Mouse (Mus musculus) ES-E14 (cell line): Measurements from ENCODE around the gene Zcchc2.

Experiments used
- HCFC1 ChIP-seq: IDR thresholded peaks from 2 replicates; pipeline ENCODE4 v1.6.1; 2012; ENCODE audit warnings: low read length, inconsistent platforms, borderline replicate concordance; ENCODE audit not compliant: insufficient read depth
- MAFK ChIP-seq: IDR thresholded peaks from 2 replicates; pipeline ENCODE4 v1.6.1; 2014; ENCODE audit warnings: mild to moderate bottlenecking, low read depth, low read length, inconsistent platforms; ENCODE audit not compliant: insufficient read depth
- ZC3H11A ChIP-seq: IDR thresholded peaks from 2 replicates; pipeline ENCODE4 v1.6.1; 2012; ENCODE audit warnings: low read depth, mild to moderate bottlenecking, inconsistent platforms, low read length, borderline replicate concordance
- ZNF384 ChIP-seq: IDR thresholded peaks from 2 replicates; pipeline ENCODE4 v1.6.1; 2012; ENCODE audit warnings: low read depth, low read length, inconsistent platforms

DNA sequence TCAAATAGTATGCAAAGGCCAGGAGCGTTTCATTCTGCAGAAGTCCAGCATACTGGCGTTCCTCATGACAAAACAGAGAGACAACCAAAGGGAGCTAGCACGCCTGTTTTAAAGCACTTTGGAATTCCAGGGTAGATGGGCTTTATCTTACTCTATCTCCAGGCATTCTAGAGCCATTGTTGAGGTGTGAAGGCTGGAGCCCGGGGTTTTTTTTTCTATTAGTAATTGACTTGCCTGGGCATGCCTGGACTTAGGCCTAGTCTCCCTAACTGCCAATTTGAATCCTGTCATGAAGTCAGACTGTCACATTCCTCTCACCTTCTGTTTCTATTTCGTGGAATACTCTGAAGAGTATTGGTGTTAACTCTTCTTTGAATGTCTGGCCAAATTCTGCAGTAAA lies 68.1 kb downstream of the Zcchc2 start:
- no peak for TF ChIP-seq MAFK
- TF ChIP-seq ZNF384: peak; percentile 90
- no peak for TF ChIP-seq ZC3H11A
- no peak for TF ChIP-seq HCFC1
